Mouse (Mus musculus): ENCODE data around the gene Gys2. TPM values are rescaled to one million over a fixed set of nuclear protein-coding genes. Genes with fewer than 3 reads are reported as not detected.

The Gys2 gene
- 7.7 and 11.4 TPM in 2 replicates for polyA plus RNA-seq (2012; rRNA removed; ENCODE audit: low replicate concordance)

GRCm38 (mm10) chr6:142472801-142473203 lies at the start of gene Gys2:
Gys2 (minus strand) TSS chr6:142473109.

GRCm38 (mm10) chr6:142507785-142508162 lies 34.9 kb upstream of the Gys2 start, which contains the start of gene Ldhb:
Ldhb (minus strand) TSS chr6:142507957.

GRCm38 (mm10) chr6:142412906-142413491 lies 59.9 kb downstream of the Gys2 start, which contains the start of gene Spx:
Spx (plus strand) TSS chr6:142413441.

GRCm38 (mm10) chr6:142387011-142387754 lies 85.7 kb downstream of the Gys2 start, which contains the start of the genes Recql and Golt1b:
Recql (minus strand) TSS chr6:142387087.
Golt1b (plus strand) TSS chr6:142387221.

Other genes starting within 250 kb of the Gys2 start
- not detected in 2 replicates for gene Iapp, start 174.7 kb downstream of the Gys2 start, polyA plus RNA-seq (2012; rRNA removed; ENCODE audit: low replicate concordance)
- 0.18 and 0.52 TPM in 2 replicates for gene Slco1a5, start 150.1 kb downstream of the Gys2 start, polyA plus RNA-seq (2012; rRNA removed; ENCODE audit: low replicate concordance)
- gene Pyroxd1, start 127.5 kb downstream of the Gys2 start, polyA plus RNA-seq (2012; rRNA removed; ENCODE audit: low replicate concordance), result 3.9 and 5.0 TPM in 2 replicates
- gene Recql, start 86.0 kb downstream of the Gys2 start, polyA plus RNA-seq (2012; rRNA removed; ENCODE audit: low replicate concordance), result 4.1 and 7.9 TPM in 2 replicates
- gene Golt1b, start 85.9 kb downstream of the Gys2 start, polyA plus RNA-seq (2012; rRNA removed; ENCODE audit: low replicate concordance), result 3.2 and 9.8 TPM in 2 replicates
- 0.41 and 0.66 TPM in 2 replicates for gene Spx, start 59.7 kb downstream of the Gys2 start, polyA plus RNA-seq (2012; rRNA removed; ENCODE audit: low replicate concordance)
- gene Ldhb, start 34.8 kb upstream of the Gys2 start, polyA plus RNA-seq (2012; rRNA removed; ENCODE audit: low replicate concordance), result 45.7 and 188 TPM in 2 replicates
- gene Kcnj8, start 98.5 kb upstream of the Gys2 start, polyA plus RNA-seq (2012; rRNA removed; ENCODE audit: low replicate concordance), result 16.7 and 22.0 TPM in 2 replicates
- 5.2 and 17.4 TPM in 2 replicates for gene Abcc9, start 229.2 kb upstream of the Gys2 start, polyA plus RNA-seq (2012; rRNA removed; ENCODE audit: low replicate concordance)

Data from mammary gland, adult 2 months (tissue).